Mouse (Mus musculus) midbrain, postnatal 0 days (tissue): ENCODE measurements at regions not wholly inside any gene's neighbourhood (a gene's known extent, or its start where the extent isn't known, plus 50 kb on each side); places are given as distances from the start of the nearest gene placed in this dataset.

Experiments used
- ATAC-seq: fragments of 200-750 bp; cut with Nextera tagmentation; 2 replicates; pipeline ENCODE4 v1.8.0; 2017; ENCODE audit warnings: moderate number of reproducible peaks, mild to moderate bottlenecking, moderate TSS enrichment, moderate library complexity; ENCODE audit not compliant: low FRiP score
- DNase-seq: peaks from one replicate; pipeline ENCODE4 v3.0.0-alpha.2; 2015; ENCODE audit warnings: low spot score
- H3K27ac ChIP-seq: fragments of 300-500 bp; sonication (generic); 2 replicates; pipeline ENCODE4 v1.5.1; 2014; ENCODE audit warnings: low read depth, mild to moderate bottlenecking, low read length, mixed read lengths
- H3K27me3 ChIP-seq: fragments of 300-500 bp; sonication (generic); 2 replicates; pipeline ENCODE4 v1.6.1; 2014; ENCODE audit warnings: low read length, control low read depth, mixed read lengths; ENCODE audit not compliant: insufficient read depth
- H3K36me3 ChIP-seq: fragments of 300-500 bp; sonication (generic); 2 replicates; pipeline ENCODE4 v1.6.1; 2014; ENCODE audit warnings: low read length, control low read depth, mixed read lengths; ENCODE audit not compliant: insufficient read depth
- H3K4me1 ChIP-seq: fragments of 300-500 bp; sonication (generic); 2 replicates; pipeline ENCODE4 v1.6.1; 2014; ENCODE audit warnings: mild to moderate bottlenecking, control low read depth, antibody characterized with exemption, low read length, mixed read lengths; ENCODE audit not compliant: insufficient read depth
- H3K4me2 ChIP-seq: fragments of 300-500 bp; sonication (generic); 2 replicates; pipeline ENCODE4 v1.6.1; 2014; ENCODE audit warnings: low read depth, mild to moderate bottlenecking, low read length, mixed read lengths; ENCODE audit not compliant: poor library complexity, severe bottlenecking
- H3K4me3 ChIP-seq: fragments of 300-500 bp; sonication (generic); 2 replicates; pipeline ENCODE4 v1.5.1; 2014; ENCODE audit warnings: low read depth, mild to moderate bottlenecking, low read length, moderate library complexity
- H3K9ac ChIP-seq: fragments of 300-500 bp; sonication (generic); replicated peaks from 2 replicates; pipeline ENCODE4 v1.6.1; 2014; ENCODE audit warnings: mild to moderate bottlenecking, low read length, moderate library complexity, mixed read lengths; ENCODE audit not compliant: poor library complexity, severe bottlenecking
- H3K9me3 ChIP-seq: fragments of 300-500 bp; sonication (generic); 2 replicates; pipeline ENCODE4 v1.6.1; 2016; ENCODE audit warnings: low read length, control low read depth
- CTCF ChIP-seq: IDR thresholded peaks from 2 replicates; pipeline ENCODE4 v1.5.1; 2016; ENCODE audit warnings: antibody characterized with exemption, mild to moderate bottlenecking
- WGBS: fragments of 180-500 bp; shearing (Covaris S2); extraction: QIAGEN DNeasy Blood & Tissue Kit; methylation state at CpG from one replicate; pipeline ENCODE4 v1.1.7; 2014; 5-methylcytosine and 5-hydroxymethylcytosine counted together

- no peak overlapping the region for H3K27ac ChIP-seq
- H3K4me1 ChIP-seq = no peaks in the 10 kb centered on the region
- TF ChIP-seq CTCF = no peak
- H3K27me3 ChIP-seq = no peaks in the 10 kb centered on the region
- H3K9ac ChIP-seq = no peak overlapping the region
- peak; percentile 51 for DNase-seq
- no peak overlapping the region for H3K4me3 ChIP-seq
- no peak overlapping the region for H3K4me2 ChIP-seq
- no peaks in the 10 kb centered on the region for H3K36me3 ChIP-seq
- no peak for ATAC-seq
- H3K9me3 ChIP-seq = no peaks in the 10 kb centered on the region
These were observed 1336.9 kb upstream of the Tenm3 start for GRCm38 (mm10) chr8:50180682-50181081.

- Histone ChIP-seq H3K4me1 (no peaks in the 10 kb centered on the region; the same call in 1 of the 2 replicates), H3K4me2 (no peak overlapping the region), H3K27me3 (no peaks in the 10 kb centered on the region), H3K9me3 (no peaks in the 10 kb centered on the region), H3K4me3 (no peak overlapping the region), H3K9ac (no peak overlapping the region), H3K27ac (no peak overlapping the region), H3K36me3 (no peaks in the 10 kb centered on the region)
- 57% methylated on average over 2 of the region's 2 CpGs for WGBS
- ATAC-seq = no peak
- TF ChIP-seq CTCF = peak; percentile 47
- DNase-seq = peak; percentile 51
These were observed 1321.2 kb upstream of the Tenm3 start for GRCm38 (mm10) chr8:50164773-50165454.

GRCm38 (mm10) chr8:50161076-50161475, 1317.3 kb upstream of the Tenm3 start:
- DNase-seq = no peak

GRCm38 (mm10) chr8:50160326-50160725, 1316.6 kb upstream of the Tenm3 start:
- no peak overlapping the region for H3K9ac ChIP-seq
- H3K27me3 ChIP-seq = no peaks in the 10 kb centered on the region
- H3K27ac ChIP-seq = no peak overlapping the region
- no peaks in the 10 kb centered on the region for H3K9me3 ChIP-seq
- no peak overlapping the region for H3K4me2 ChIP-seq
- 68% methylated on average over 5 of the region's 5 CpGs for WGBS
- no peaks in the 10 kb centered on the region; the same call in 1 of the 2 replicates for H3K4me1 ChIP-seq
- no peak overlapping the region for H3K4me3 ChIP-seq
- TF ChIP-seq CTCF = no peak
- H3K36me3 ChIP-seq = no peaks in the 10 kb centered on the region
- ATAC-seq = no peak
- no peak for DNase-seq

More at GRCm38 (mm10) chr8:50161076-50161475, 1317.3 kb upstream of the Tenm3 start:
- no peak overlapping the region for H3K9ac ChIP-seq
- no peak overlapping the region for H3K4me2 ChIP-seq
- no peak overlapping the region for H3K4me3 ChIP-seq
- no peak for ATAC-seq
- H3K36me3 ChIP-seq = no peaks in the 10 kb centered on the region
- H3K9me3 ChIP-seq = no peaks in the 10 kb centered on the region
- no peak for TF ChIP-seq CTCF
- no peaks in the 10 kb centered on the region for H3K27me3 ChIP-seq
- no peaks in the 10 kb centered on the region; the same call in 1 of the 2 replicates for H3K4me1 ChIP-seq
- H3K27ac ChIP-seq = no peak overlapping the region
- 89% methylated on average over 3 of the region's 3 CpGs for WGBS

GRCm38 (mm10) chr8:50139876-50140275, 1296.1 kb upstream of the Tenm3 start:
- no peaks in the 10 kb centered on the region for H3K4me1 ChIP-seq
- no peaks in the 10 kb centered on the region for H3K36me3 ChIP-seq
- ATAC-seq (no peak), DNase-seq (no peak)
- no peak overlapping the region for H3K9ac ChIP-seq
- no peak for TF ChIP-seq CTCF
- no peak overlapping the region for H3K4me2 ChIP-seq
- H3K27me3 ChIP-seq = no peaks in the 10 kb centered on the region
- no peak overlapping the region for H3K4me3 ChIP-seq
- no peak overlapping the region for H3K27ac ChIP-seq
- 88% methylated on average over 3 of the region's 3 CpGs for WGBS
- H3K9me3 ChIP-seq = no peaks in the 10 kb centered on the region

GRCm38 (mm10) chr8:50120041-50120440, 1276.3 kb upstream of the Tenm3 start:
- DNase-seq = peak; percentile 54
- H3K36me3 ChIP-seq = no peaks in the 10 kb centered on the region
- no peak overlapping the region for H3K9ac ChIP-seq
- no peaks in the 10 kb centered on the region for H3K9me3 ChIP-seq
- no peak overlapping the region for H3K4me3 ChIP-seq
- 74% methylated on average over 9 of the region's 9 CpGs for WGBS
- H3K4me1 ChIP-seq = no peaks in the 10 kb centered on the region
- no peak overlapping the region for H3K27ac ChIP-seq
- ATAC-seq = no peak
- no peaks in the 10 kb centered on the region for H3K27me3 ChIP-seq
- TF ChIP-seq CTCF = peak; percentile 77
- H3K4me2 ChIP-seq = no peak overlapping the region
